Mouse (Mus musculus) myocyte (in vitro differentiated cells): ENCODE results near the gene Serpina9.

Experiments
- CEBPB ChIP-seq: IDR thresholded peaks from 2 replicates; pipeline ENCODE4 v1.6.1; 2011; ENCODE audit warnings: mild to moderate bottlenecking, moderate library complexity; ENCODE audit not compliant: poor library complexity, insufficient read depth, severe bottlenecking
- E2F4 ChIP-seq: IDR thresholded peaks from one replicate; pipeline ENCODE4 v1.6.1; 2011; ENCODE audit warnings: mild to moderate bottlenecking, control low read depth, moderate library complexity; ENCODE audit not compliant: insufficient read depth
- MAX ChIP-seq: IDR thresholded peaks from one replicate; pipeline ENCODE4 v1.6.1; 2011; ENCODE audit warnings: low read depth, mild to moderate bottlenecking, control low read depth
- MYOG ChIP-seq, 3 experiments: IDR thresholded peaks; one replicate each; pipeline ENCODE4 v1.6.1; 2011; ENCODE audit warnings: control low read depth in 2 of 3, low read depth in 2 of 3, mild to moderate bottlenecking in 2 of 3; ENCODE audit not compliant: insufficient read length in 2 of 3, control insufficient read depth in 1 of 3, insufficient read depth in 1 of 3
- POLR2A ChIP-seq: IDR thresholded peaks from one replicate; pipeline ENCODE4 v1.6.1; 2011; ENCODE audit warnings: low read depth, mild to moderate bottlenecking, control low read depth, moderate library complexity; ENCODE audit not compliant: insufficient read length
- POLR2AphosphoS2 ChIP-seq: IDR thresholded peaks from one replicate; pipeline ENCODE4 v1.6.1; 2011; ENCODE audit warnings: low read depth, control low read depth; ENCODE audit not compliant: insufficient read length
- SRF ChIP-seq: IDR thresholded peaks from one replicate; pipeline ENCODE4 v1.6.1; 2011; ENCODE audit warnings: low read depth; ENCODE audit not compliant: control insufficient read depth, insufficient read length
- TCF12 ChIP-seq: IDR thresholded peaks from one replicate; pipeline ENCODE4 v1.6.1; 2011; ENCODE audit warnings: mild to moderate bottlenecking, control low read depth; ENCODE audit not compliant: poor library complexity, insufficient read depth, severe bottlenecking
- TCF3 ChIP-seq: IDR thresholded peaks from one replicate; pipeline ENCODE4 v1.6.1; 2011; ENCODE audit warnings: low read depth, control low read depth; ENCODE audit not compliant: insufficient read length
- USF1 ChIP-seq: IDR thresholded peaks from one replicate; pipeline ENCODE4 v1.6.1; 2011; ENCODE audit warnings: low read depth, mild to moderate bottlenecking, control low read depth, moderate library complexity

GRCm38 (mm10) chr12:103978294-103978693 lies 35.3 kb downstream of the Serpina9 start:
- TF ChIP-seq POLR2AphosphoS2 (no peak), MYOG (IDR thresholded peaks at IDR 0.05; ENCODE audit: control insufficient read depth in 1 of 3, insufficient read depth in 1 of 3, insufficient read length in 2 of 3, low read depth in 2 of 3) (no peak), POLR2A (no peak), CEBPB (no peak), TCF12 (no peak), E2F4 (no peak), MAX (no peak), USF1 (no peak), TCF3 (no peak), SRF (no peak)
